Mouse (Mus musculus) thymus, postnatal 36 days (tissue): ENCODE data around the gene Nrf1.

Experiments used
- DNase-seq, 2 experiments: peaks; one replicate each; pipeline ENCODE4 v3.0.0; 2022; ENCODE audit warnings: mixed read lengths in 2 of 2

Nrf1 gene

DNA sequence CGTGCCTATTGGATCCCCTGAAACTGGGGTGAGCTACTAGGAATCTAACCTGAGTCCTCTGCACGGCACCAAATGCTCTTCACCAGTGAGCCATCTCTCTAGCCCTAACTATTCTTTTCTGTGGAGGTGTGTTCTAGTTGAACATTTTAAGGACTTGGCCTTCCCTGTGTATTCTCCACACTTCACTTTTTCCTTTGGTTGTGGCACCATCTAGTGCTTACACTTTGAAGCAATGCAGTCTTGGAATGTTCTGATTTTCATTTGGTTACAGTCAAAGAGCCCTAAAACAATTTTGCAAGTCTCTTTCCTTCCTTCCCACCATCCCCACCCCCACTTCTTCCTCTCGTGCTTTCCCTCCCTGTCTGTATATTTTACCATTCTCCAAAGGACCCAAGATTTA, 33.6 kb downstream of the Nrf1 start:
- no peak for DNase-seq

DNA sequence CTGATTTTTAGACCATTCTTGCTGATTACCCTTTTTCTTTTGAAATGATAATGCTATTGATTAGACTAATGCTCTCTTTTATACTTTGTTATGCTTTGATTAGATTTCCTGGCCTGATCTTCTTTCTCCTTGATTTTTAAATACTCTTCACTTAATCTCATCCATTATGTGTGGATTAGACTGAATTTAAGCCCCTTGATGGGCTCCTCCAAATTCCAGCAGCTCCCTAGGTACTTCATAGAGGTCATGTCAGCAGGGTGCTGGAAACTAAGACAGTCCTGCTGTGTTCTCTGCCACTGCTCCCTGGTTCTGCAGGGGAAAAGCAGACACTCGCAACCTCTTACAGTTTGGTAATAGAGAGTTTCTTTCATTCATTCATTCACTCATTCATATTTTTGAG, 35.5 kb downstream of the Nrf1 start:
- DNase-seq, result no peak

DNA sequence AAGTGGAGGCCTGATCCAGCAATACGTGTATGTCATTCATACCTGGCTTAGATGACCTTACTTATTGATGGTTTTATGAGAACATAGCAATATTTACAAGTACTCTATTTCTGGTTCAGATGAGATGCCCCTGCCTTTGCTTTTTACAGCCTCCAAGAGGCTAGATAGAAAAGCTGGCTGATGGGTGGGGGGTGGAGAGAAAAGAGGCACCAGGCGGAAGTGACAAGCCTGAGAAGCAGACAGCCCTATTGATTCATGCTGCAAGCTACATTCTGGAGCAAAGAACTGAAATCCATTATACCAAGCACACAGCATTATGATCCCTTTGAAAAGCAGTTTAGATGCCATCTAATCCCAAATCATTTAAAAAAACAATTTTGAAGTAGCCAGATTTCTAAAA, 37.6 kb downstream of the Nrf1 start:
- no peak for DNase-seq

DNA sequence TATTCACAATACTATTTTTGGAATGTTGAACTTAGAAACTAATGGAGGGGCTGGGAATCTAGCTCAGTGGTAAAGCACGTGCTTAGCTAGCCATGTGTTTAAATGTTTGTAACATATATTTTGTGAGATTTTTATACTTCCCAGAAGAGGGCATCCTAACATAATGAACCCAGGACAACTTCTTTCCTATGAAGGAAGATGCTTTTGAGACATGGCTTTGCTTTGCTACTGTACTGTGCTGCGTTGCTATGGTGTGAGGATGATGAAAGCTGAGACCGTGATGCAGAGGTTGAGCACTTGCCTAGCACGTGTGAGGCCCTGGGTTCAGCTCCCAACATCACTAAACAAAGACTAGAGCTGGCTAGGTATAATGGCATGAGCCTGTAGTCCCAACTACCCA, 43.4 kb downstream of the Nrf1 start:
- DNase-seq, result no peak

DNA sequence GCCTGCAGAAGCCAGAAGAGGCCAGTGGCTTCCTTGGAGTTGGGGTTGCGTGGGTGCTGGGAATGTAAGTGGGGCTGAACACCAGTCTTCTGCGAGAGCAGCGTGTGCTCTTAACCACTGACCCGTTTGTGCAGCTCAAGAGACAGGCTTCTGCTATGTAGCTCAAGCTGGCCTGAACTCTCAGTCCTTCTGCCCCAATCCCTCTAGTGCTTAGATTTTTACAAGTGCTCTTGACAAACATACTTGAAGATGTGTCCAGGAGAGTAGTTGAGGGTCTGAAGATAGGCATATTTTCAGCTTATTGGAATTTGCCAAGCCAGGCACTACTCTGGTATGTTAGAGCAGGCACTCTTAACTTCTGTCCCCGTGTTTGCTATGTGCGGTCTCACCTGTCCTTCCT, 45.0 kb downstream of the Nrf1 start:
- DNase-seq, result no peak

DNA sequence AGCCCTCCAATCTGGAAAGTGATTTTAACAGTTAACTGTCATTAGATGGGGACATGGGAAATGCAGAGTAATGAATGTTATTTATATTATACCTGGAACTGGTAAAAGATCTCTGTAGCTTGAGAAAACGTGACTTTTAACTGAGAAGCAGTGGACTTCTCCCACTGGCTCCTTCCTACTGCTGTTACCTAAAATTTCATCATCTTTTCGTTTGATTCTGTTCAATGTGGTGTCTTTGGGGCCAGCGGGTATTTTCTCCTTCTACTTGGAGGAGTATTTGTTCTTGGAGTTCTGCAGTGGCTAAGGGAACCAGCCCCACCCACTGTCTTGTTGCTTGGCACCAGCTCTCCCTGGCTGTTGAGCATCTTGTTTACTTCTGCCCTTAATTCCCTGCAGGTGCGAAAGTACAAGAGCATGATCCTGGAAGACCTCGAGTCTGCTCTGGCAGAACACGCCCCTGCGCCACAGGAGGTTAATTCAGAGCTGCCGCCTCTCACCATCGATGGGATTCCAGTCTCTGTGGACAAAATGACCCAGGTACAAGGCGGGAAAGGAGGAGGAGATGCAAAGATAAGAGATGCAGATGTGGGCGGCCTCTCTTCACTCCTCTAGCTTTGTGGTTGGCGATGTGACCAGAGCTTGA, 54.1 kb downstream of the Nrf1 start:
- no peak for DNase-seq

DNA sequence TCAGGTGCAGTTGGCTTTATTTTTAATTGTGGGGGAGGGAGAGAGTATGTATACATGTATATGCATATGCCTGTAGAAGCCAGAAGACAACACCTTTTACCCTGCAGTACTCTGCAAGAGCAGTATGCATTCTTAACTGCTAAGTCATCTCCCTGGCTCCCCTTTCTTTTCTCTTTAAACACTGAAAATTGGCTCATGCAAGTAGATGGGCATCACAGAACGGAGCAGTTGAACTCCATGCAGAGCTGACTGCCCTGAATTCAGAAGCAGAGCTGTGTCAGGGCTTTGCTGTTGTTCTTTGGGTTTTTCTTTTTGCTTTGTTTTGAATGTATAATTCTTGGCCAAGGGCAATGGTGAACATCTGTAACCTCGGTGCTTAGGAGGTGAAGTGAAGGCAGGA, 58.3 kb downstream of the Nrf1 start:
- no peak for DNase-seq

DNA sequence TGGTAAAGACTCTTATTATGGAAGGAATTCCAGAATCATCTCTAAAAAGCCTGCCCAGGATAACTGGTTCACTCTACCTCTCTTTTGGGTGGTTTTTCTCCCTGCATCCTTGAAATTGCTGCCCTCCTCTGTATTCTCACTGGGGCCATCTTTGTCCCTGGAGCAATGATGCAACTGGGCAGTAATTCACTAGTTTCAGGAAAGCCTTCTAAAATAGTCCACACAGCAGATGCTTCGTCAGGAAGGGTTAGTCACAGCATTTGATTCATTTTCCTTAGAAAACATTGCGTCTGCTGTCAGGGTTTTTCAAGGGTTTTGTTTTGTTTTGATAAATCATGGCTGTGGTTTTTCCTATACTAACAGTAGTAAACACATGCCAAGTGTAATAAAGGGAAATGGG, 59.7 kb downstream of the Nrf1 start:
- DNase-seq, result no peak

DNA sequence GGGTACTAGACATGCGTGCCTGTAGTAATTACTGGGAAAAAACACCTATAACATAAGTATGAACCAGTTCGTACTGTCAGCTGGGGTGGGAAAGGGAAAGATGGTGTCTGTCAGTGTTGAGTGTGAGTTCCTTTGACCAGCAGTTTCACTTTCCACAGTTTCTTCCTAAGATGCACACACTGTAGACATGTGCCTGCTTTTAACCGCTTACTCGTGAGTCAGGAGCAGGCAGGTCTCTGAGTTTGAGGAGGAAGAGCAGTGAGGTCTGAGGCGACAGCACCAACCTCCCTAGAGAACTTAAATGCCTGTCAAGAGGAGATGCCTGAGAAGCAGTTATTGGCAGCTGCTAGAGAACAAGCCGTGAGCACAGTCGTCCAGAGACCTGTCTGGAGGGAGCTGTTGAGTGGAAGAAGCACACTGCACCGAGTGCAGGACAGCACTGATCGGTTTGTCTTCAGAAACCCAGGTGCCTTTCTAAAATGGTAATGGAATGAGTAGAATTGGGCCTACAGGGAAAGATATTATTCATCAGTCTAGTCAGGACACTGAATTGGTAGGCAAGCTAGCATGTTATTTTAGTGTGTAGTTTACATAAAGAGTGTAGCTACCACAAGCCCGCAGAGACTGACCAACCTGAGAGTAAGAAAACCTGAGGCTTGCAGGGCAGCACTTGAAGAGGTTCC, 62.2 kb downstream of the Nrf1 start:
- DNase-seq, result no peak

DNA sequence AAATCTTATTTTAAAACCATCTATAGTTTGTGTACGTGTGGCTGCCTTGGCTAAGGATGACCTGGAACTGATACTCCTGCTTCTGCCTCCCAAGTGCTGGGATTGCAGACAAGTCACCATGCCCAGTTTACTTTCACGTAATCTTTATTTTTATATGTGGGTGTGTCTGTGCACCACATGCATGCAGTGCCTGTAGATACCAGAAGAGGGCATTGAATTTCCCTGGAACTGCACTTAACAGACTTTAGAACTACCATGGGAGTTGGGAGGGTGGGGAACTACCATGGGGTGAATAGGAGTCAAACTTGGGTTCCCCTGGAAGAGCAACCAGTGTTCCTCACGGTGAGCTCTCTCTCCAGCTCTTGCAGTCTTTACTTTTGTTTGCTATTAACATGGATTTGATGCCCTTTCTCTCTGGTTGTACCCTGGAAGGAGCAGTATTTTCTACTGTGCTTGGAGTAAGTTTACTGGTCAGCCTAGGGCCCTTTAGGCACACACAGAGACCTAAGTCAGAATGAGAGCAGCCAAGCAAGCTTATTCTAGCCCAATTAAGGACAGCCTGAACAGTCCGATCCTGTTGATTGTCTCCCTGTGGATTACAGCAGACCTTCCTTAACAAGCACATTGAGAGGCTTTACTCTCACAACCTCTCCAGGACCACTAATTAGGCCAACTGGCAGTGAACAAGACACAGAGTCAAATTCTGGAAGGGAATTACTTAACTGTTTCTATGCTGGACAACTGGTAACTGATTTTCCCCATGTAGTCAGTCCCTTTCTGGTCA, 64.8 kb downstream of the Nrf1 start:
- DNase-seq, result no peak

DNA sequence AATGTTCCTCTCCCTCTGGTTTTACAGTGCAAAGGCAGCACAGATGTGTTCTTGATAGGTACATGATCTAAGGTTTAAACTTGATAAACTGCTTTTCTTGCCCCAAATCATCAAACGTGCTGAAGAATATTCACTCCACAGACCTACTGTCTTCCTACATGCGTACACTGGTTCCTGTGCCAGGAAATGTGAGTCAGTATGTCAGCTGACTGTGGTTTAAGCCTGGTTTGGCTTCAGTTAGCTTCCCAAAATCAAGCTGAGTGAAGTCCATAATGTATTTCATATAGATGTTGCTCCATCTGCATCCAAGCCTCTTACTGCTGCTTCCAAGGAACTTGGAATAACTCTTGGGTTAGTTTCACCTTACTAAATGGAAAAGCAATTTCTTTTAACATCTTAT, 66.3 kb downstream of the Nrf1 start:
- DNase-seq, result no peak

DNA sequence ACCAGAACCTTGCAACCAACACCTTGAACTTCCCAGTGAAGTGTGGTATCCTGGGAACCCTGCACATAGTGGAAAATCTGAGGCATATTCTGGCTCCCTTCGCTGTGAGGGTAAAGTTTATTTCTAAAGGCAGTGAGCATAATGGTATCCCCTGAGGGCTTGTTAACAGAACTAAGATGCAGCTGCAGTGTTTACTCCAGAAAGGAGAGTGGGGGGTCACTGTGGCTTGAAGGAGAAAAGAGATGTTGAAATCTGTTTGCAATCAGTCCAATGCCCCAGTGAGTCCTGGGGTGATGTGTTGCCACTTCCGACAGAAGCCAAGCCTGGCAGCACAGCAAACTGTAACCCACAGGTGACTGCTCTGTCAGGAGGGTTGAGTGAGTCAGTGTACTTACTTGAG, 73.4 kb downstream of the Nrf1 start:
- no peak for DNase-seq

DNA sequence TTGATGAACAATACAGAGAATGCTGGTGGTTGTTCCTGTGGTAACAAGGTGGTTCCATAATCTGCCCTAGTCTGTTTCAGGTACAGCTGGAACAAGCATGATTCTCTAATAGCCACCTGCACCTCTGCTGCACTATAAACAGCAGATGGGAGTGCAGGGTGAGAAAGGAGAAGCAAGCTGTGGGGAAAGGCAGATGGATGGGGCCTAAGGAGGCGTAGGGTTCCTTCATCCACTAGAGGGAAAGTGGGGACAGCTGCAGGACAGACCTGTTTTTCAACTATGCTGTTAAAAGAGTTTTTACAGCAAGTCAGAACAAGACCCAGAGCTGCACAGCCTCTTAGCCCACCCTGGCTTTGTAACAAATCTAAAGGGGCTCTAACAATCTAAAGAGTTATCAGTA, 73.8 kb downstream of the Nrf1 start:
- DNase-seq, result no peak

DNA sequence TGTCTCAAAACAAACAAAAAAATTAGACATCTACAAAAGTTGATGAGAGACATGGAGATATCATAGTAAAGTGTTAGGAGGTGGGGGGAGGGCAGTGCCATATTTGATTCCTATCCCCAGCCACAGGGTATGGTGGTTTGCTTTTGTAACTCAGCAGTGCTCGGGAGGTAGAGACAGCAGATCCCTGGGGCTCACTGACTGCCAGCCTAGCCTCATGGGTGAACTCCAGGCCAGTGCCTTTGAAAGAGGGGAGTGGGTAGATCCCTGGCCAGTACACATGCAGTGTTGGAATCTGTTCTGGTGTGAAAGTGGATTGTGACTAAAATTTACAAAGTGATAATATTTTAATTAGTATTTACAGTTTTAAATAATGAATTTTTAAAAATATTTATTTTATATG, 75.6 kb downstream of the Nrf1 start:
- DNase-seq, result no peak

DNA sequence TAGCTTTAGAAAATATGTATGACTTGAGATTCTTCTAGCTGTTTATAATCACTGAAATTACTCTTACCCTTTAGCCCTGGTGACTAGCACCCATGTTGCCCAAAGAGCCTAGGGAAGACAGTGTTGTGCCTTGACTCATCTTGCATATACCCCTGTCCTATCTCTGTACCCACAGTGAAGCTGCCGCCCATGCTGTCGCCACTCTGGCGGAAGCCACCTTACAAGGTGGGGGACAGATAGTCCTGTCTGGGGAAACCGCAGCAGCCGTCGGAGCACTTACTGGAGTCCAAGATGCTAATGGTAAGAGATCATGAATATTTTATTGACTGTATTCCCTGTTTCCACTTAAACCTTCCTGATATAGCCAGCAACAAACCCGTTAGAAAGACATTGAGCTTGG, 78.3 kb downstream of the Nrf1 start:
- DNase-seq, result no peak

DNA sequence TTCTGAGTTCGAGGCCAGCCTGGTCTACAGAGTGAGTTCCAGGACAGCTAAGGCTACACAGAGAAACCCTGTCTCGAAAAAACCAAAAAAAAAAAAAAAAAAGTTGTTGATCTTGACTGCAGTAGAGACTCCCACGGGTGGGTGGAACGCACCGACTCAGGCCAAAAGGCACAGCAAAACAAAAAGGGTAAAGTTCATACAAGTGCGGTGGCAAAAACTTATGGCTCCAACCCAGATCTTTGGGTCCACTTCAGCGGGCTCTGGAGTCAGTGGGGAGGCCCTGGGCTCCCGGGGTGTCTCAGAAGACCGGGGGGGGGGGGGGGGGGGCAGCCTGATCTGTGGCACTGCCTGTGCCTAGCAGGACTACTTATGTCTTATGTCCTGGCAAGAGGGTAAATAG, 79.0 kb downstream of the Nrf1 start:
- DNase-seq, result no peak

DNA sequence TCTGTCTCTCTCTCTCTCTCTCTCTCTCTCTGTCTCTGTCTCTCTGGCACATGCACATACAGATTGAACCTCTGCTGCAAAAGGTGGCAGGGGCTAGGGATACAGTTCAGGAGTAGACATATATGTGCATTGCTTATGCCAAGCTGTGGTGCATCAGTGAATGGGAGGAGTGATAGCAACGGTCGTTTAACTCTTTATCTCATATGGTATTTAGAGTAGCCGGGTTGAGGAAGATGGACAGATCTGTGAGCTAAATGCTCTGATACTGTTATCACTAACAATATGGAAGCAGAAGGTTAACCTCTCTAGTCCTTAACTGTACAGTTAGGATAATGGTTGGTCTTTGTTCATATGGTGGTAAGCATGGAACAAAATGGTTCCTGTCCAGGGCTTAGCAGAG, 84.6 kb downstream of the Nrf1 start:
- DNase-seq, result no peak

DNA sequence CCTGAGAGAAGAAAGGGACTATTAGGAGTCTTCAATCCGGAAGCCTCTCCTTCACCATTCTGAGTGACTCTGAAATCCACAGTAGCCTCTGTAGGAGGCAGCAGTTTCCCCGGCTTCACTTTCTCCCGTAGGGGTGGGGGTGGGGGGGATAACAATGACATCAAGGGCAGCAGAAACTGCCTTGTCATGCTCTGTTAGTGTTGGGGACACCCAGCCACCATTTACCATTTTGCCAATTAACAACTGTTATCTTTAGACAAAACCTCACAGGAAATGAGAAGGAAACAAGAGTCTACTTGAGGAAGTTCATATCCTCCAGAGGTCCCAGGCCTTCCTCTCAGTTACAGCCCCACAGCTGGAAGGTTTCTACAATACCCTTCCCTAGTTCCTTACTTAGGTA, 87.8 kb downstream of the Nrf1 start:
- no peak for DNase-seq

DNA sequence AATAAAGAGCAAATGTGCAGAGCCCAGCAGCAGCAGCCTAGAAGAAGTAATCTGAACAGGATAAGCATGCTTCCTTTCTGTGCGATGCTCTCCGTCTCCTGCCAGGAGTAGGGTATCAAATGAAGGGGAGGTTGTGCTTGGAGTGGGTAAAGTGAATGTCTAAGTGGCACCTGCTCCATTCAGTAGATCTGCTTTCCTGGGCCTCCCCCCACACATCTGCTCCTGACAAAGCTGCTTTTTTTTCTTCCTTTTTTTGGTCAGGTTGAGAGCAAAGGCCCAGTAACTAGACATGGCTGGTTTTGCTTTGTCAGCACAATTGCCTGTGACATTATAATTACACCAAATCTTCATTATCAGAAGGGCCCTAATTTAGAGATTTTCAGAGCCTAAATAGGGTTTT, 89.4 kb downstream of the Nrf1 start:
- DNase-seq, result no peak

DNA sequence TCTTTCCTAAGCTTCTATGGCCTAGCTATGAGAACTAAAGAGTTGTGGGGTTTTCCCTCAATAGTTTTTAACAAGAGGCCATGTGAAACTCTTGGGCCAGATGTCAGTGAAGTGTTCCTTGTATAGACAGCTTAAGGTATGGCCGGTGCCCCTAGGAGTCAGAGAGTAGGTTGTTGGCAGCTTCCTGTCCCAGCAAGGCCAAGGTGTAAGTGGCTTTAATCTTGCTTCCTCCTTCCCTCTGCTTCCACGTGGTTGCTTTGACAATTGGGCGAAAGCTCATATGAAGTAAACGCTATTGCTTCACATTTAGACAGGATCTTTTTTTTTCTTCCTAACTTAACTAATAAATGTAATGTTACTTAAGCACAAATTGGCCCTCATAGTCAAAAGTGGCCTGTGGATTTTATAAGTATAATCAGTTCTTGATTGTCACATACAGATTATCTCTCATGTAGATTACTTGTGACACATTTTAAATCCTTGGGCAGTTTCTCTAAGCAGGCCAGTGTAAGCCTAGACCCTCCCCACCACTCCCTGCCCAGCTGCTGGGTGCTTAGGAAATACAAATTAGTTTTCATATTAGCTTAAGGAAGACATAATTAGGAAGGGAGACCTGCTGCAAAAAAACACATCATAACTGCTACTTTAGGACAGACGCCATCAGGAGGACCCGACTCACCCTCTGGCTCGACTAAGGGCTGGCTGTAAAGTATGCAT, 91.7 kb downstream of the Nrf1 start:
- no peak for DNase-seq

DNA sequence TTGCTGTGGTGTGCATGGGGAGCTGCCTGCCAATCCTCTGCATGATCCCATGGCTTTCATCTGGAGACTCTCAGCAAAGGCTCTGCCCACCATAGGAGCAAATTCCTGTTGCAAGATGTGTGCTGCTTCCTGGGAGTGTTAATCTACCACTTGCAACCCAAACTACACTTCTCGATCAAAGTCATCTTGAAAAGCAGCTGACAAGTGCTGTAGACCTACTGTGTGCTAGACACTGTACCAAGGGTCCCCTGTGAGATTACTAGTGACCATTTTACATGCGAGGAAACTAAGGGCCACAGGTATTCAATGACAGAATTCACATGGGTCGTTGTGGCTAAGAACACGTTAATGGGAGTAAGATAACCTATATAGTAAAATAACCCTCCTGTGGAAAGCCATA, 95.5 kb downstream of the Nrf1 start:
- no peak for DNase-seq

DNA sequence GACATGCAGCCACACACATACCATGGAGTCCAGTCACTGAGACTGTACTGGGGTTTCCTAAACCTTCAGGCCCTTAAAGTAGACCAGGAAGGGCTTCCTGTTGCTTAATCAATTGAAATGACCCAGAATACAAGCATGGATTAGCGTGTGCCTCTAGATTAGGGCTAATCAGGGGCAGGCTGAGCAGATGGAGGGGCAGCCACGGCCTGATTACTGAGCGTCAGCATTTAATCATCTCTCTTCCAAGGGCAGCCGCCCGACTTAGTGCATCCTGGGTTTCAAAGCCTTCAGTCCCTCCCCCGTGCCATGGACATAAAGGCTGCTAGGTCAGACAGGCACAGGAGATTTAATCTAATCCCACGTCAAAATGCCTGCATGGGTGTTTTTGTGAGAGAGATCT, 99.3 kb downstream of the Nrf1 start:
- no peak for DNase-seq

DNA sequence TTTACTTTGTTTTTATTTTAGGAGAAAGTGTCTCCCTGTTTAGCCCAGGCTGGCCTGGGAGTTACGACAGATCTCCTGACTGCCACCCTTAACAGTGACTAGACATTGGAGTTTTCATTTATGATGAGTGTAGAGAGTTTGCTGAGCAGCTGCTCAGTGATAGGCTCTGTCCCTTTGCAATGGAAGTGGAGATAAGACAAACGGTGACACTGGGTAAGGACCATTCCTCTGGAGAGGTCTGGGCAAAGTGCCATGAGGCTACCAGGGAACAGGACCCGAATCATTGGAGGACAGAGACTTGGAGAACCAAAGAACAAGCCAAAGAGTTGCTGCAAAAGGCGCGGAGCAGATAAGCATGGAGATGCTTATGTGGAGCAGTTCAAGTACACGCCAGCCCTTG, 100.0 kb downstream of the Nrf1 start:
- no peak for DNase-seq

DNA sequence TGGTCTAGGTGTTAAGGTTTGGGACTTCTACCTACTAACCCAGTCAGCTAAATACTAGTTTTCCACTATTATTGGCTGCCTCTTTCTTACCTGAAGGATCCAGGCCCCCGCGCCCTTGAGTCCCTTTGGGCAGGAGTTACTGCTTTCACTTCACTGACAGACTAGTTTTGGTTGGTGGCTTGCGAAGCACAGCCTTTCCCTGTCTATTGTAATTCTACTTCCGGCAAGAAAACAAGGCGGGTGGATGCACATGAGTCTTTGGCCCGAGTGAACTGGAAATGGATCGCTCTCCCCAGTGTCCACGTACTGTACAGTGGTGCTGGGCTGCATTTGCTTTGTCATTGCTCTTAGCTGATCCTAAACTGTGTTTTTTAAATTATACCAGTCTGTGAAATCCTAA, 102.7 kb downstream of the Nrf1 start:
- DNase-seq, result no peak
